ENCODE assay signal across 11 mouse cellular contexts in the genomic region with DNA sequence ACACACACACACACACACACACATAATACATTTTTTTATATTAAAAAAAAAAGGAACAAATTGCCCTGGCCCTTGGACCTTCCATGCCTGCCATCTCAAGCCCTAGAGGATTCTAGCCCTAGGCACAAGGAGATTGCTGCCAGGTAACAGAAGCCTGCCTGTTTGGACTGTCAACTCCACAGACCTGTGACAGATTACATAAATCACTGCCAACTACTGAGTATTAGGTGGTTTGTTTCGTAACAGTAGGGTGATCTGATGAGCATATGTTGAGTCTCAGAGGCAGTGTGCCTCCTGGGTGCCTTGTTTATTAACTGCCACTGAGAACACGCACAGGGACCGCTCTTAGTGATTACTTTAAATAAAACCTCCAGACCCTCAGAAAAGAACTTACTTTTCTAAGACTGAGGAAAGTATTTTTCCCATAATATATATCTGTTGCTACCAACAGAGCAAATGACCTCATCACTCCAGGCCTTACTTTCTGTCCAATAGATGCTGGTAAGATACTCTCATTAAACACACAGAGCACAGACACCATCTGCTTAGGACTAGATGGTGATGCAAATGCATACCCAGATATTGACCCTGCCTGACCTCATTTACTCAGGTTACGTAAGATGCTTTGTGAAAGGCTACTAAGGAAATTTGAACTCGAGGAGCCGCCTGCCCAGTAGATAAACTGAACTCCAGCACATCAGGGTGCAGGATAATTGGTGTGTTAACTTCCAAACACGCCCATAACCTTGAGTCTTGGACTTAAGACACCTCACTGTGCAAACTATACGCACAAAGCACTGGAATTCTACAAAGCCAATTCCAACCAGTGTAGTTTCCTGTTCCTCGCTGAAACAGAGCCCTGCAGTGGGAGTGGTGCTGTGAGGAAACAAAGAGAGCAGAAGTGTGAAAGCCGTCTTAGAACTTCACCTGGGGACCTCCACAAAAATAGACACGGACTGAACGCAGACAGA. TPM values are rescaled to one million over a fixed set of nuclear protein-coding genes. Genes with fewer than 3 reads are reported as not detected.
DNase-seq lines count a peak whose midpoint lies in the region; ATAC-seq lines count a peak whose summit lies in the region.
"Had no signal": no experiment of that assay in that cellular context is flagged by ENCODE, and none has a peak within 500 bp of the region (broad histone marks: within the 10 kb centered on the region; RNA-seq: fewer than 3 reads in every experiment).

No protein-coding gene starts in this region.

- no peak overlapping the region for H3K4me3 ChIP-seq in kidney, embryonic 16.5 days (ENCODE audit: low read length)
- H3K4me3 ChIP-seq in embryonic facial prominence, embryonic 14.5 days (ENCODE audit: low read depth, low read length), result no peak overlapping the region
- H3K4me3 ChIP-seq: embryonic facial prominence, embryonic 13.5 days; left cerebral cortex, adult 2 months; neural tube, embryonic 15.5 days had no signal

- H3K9ac ChIP-seq in kidney, embryonic 16.5 days (replicated peaks; ENCODE audit: low read length), result no peak overlapping the region
- no peak overlapping the region for H3K9ac ChIP-seq in embryonic facial prominence, embryonic 14.5 days (ENCODE audit: low read depth, low read length)
- H3K9ac ChIP-seq: embryonic facial prominence, embryonic 13.5 days; neural tube, embryonic 15.5 days had no signal

- H3K27ac ChIP-seq in kidney, embryonic 16.5 days (ENCODE audit: low read length), result no peak overlapping the region
- H3K27ac ChIP-seq in embryonic facial prominence, embryonic 14.5 days (replicated peaks; ENCODE audit: low read depth, low read length), result 0 out of 2 replicates have a peak overlapping the region, but pooled peaks have one; percentile 2
- H3K27ac ChIP-seq: embryonic facial prominence, embryonic 13.5 days; left cerebral cortex, adult 2 months; neural tube, embryonic 15.5 days had no signal

- no peaks in the 10 kb centered on the region for H3K36me3 ChIP-seq in kidney, embryonic 16.5 days (ENCODE audit: insufficient read depth, low read length)
- no peaks in the 10 kb centered on the region for H3K36me3 ChIP-seq in embryonic facial prominence, embryonic 14.5 days (ENCODE audit: control insufficient read depth, insufficient read depth, low read length)
- H3K36me3 ChIP-seq: embryonic facial prominence, embryonic 13.5 days; neural tube, embryonic 15.5 days had no signal

- no peaks in the 10 kb centered on the region for H3K27me3 ChIP-seq in kidney, embryonic 16.5 days (ENCODE audit: insufficient read depth, low read length)
- no peaks in the 10 kb centered on the region for H3K27me3 ChIP-seq in embryonic facial prominence, embryonic 14.5 days (replicated peaks; ENCODE audit: control insufficient read depth, insufficient read depth, low read length)
- H3K27me3 ChIP-seq: embryonic facial prominence, embryonic 13.5 days; neural tube, embryonic 15.5 days had no signal

- no peak overlapping the region for H3K4me2 ChIP-seq in kidney, embryonic 16.5 days (replicated peaks; ENCODE audit: low read depth, low read length)
- no peak overlapping the region for H3K4me2 ChIP-seq in embryonic facial prominence, embryonic 14.5 days (ENCODE audit: low read depth, low read length)
- H3K4me2 ChIP-seq: embryonic facial prominence, embryonic 13.5 days; neural tube, embryonic 15.5 days had no signal

- peak; percentile 69; the same call in 1 of the 2 replicates for ATAC-seq in kidney, embryonic 16.5 days (ENCODE audit: low FRiP score, low TSS enrichment)
- ATAC-seq in embryonic facial prominence, embryonic 14.5 days (ENCODE audit: low read depth), result peak; percentile 72; the same call in 1 of the 2 replicates
- no peak for ATAC-seq in frontal cortex, adult (ENCODE audit: low TSS enrichment)

- no peaks in the 10 kb centered on the region for H3K9me3 ChIP-seq in kidney, embryonic 16.5 days (ENCODE audit: low read length)
- no peaks in the 10 kb centered on the region for H3K9me3 ChIP-seq in embryonic facial prominence, embryonic 14.5 days (ENCODE audit: control insufficient read depth, low read length)
- H3K9me3 ChIP-seq: embryonic facial prominence, embryonic 13.5 days; neural tube, embryonic 15.5 days had no signal

- H3K4me1 ChIP-seq in kidney, embryonic 16.5 days (ENCODE audit: insufficient read depth, low read length), result no peaks in the 10 kb centered on the region; the same call in 1 of the 2 replicates
- H3K4me1 ChIP-seq in embryonic facial prominence, embryonic 14.5 days (ENCODE audit: control insufficient read depth, insufficient read depth, low read length), result peaks cover 3% of the 10 kb centered on the region; the same call in 1 of the 2 replicates
- H3K4me1 ChIP-seq: neural tube, embryonic 15.5 days had no signal

- 43% methylated on average over 12 of the region's 12 CpGs for WGBS in kidney, embryonic 16.5 days
- WGBS in embryonic facial prominence, embryonic 14.5 days, result 45% methylated on average over 12 of the region's 12 CpGs

- no peak for DNase-seq in kidney, postnatal 10 days
- peak; percentile 58 for DNase-seq in cerebellum, adult 11 months
- no peak for DNase-seq in embryonic facial prominence, embryonic 14.5 days (ENCODE audit: low spot score)
- peak; percentile 30 for DNase-seq in retina, postnatal 1 day
- no peak for DNase-seq in right cerebral cortex, postnatal 14 days
- DNase-seq: heart, postnatal 4 days had no signal

RNA-seq across cellular contexts. Expression of a gene that starts 11.9 kb away (rescaled TPM):
- 87.7 and 90.7 TPM in 2 replicates for polyA plus RNA-seq in kidney, embryonic 16.5 days (2015; fragmentation: Nextera tagmentation; extraction: Ambion mirVana)
- 48.9 and 52.9 TPM in 2 replicates for polyA plus RNA-seq in embryonic facial prominence, embryonic 14.5 days (2014; fragmentation: Nextera tagmentation; extraction: Ambion mirVana)

RNA-seq across cellular contexts. Expression of a gene that starts 57.3 kb away (rescaled TPM):
- polyA plus RNA-seq in kidney, embryonic 16.5 days (2015; fragmentation: Nextera tagmentation; extraction: Ambion mirVana), result 281 and 293 TPM in 2 replicates
- 210 and 211 TPM in 2 replicates for polyA plus RNA-seq in embryonic facial prominence, embryonic 14.5 days (2014; fragmentation: Nextera tagmentation; extraction: Ambion mirVana)

Comparison
In these comparisons a context has a peak if more than half of its experiments do, and no peak if none do; other contexts are left out.
1. DNase-seq: peak in cerebellum, adult 11 months (single experiment) and retina, postnatal 1 day (single experiment); none in kidney, postnatal 10 days (single experiment), embryonic facial prominence, embryonic 14.5 days (single experiment) and right cerebral cortex, postnatal 14 days (single experiment).